Mouse (Mus musculus): ENCODE data around the gene 9230102O04Rik.

Gene 9230102O04Rik

DNA sequence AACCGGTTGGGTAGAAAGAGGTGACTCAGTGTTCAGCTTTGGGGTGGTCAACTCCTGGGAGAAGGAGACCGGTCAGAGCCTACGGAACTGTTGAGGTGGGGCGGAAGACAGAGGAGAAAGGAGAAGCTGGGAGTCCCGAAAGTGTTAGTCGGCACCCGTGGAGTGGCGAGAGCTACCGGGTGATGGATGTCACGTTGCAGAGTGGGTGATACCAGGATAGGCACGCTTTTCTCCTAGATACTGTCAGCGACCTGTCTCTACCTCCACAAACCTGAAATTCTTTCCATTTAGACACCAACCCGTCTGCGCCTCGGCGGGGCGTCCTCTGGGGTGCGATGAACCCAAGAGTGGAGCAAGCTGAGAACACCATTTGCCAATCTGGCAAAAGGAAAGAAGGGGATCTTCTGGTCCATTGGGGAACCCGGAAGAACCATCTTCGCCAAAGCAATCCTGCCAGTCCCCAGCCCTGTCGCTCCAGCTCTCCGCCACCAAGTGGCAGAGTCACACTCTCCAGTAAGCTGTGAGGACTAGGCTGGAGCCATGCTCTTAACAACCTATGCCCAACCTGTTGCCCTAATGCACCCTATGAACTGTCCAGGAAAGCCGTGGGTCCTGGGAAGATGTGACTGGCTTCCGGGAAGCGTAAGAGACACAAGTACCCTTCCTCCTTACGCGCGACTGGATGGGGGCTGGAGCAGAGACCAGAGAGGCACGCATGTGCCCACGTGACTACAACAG lies at the start of gene 9230102O04Rik:
Gene 9230102O04Rik, minus strand, starts transcription at position 628 of the 738 bp plus-strand sequence.
- peak in 1 of 2 experiments; percentile 67 for DNase-seq

DNA sequence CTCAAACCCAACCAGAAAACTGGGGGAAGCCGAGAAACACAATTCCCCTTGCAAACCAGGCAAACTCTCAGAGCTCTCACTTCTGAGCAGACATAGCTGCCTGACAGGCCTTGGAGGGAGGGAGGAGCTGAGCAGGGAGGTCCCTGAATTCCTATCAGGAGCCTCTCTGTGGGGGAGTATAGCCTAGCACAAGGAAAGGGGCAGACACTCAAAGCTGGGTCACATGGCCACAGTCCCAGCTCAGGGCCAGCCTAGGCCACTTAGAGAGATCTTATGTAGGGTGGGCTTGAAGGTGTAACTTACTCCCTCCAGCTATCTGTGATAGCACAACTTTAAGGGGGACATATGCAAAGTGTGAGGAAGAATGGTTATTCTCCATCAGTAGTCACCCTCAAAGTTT lies 46.6 kb upstream of the 9230102O04Rik start:
- no peak for DNase-seq

DNA sequence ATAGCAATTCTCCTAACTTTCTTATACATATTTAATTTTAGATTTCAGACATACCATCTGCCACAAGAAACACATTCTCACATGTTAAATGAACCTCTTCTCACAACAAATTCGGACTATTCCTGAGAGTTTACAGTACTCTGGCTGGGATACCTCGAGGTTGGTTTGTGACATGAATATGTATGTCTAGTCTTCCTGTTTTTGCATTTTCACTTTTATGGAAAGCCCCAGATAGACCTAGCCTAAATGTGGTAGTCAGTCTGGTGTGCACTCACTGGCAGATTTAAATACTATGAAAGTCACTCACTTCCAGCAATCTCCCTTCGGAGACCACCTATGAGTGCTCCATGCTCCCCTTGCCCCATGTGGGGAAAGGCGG lies 37.6 kb upstream of the 9230102O04Rik start:
- DNase-seq = no peak

DNA sequence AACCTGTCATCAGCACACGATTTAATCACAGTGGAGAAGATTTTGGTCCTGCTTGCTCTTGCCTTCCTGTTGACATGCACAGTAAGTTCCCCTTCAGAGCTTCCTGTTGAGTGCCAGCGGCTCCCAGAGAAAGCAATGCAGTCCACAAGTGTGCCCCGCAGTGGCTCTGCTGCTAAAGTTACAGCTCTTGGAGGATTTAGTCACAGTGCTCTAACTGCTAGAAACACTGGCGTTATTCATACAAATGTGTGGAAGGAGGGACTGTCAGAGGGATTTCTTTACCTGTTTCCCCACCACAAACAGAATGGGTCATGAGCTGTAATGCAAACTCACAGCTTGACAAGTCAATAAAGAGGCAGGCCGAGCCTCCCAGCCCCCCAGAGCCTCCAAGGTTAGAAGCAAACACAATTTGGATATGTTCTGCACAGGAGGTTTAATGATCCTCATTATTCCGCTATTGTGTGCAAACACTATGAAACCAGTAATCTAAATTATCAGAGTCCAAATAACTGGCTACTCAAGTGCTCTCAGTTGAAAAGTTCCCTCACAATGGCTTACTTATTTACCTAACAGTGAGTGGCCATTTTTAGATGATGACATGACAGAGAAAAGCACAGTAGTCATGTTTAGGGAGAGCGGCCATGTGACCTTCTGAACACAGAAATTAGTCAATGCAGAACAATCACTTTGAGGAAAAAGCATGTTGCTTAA lies 37.0 kb upstream of the 9230102O04Rik start:
- no peak for DNase-seq

DNA sequence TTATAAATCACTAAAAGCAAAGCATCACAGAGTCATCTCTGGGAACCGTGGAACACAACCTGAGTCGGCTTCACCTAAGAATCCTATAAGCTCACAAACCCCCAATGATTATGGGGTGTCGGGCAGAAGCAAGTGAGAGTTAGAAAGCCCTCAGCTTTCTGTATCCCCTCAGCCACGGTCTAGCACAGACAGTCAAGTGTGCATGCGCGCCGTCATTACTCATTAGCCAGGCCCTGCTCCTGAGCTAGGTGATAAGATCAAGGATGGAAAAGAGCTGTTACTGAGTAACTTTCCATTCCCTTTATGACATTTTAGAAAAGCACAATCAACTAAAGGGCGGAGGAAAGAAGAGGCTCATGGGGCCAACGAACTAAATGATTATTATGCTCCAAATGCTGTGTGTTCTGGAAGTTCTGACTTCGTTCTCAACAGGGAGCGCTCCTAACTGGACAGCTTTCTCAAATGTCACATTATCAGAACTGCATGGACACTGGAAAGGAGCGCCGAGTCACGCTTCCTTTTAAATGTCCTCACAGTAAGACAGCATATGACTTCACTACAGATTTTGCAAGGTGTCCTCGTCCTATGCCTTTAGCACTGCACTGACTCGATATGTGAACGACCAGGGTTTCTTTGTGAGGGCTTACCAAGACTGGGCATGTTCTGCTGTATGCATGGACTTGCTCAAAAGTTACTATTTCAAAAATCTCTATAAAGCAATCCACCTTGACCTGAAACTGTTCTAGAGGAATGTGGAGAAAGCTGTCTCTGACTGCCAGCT lies 29.5 kb upstream of the 9230102O04Rik start:
- DNase-seq = peak; percentile 74 to 87

DNA sequence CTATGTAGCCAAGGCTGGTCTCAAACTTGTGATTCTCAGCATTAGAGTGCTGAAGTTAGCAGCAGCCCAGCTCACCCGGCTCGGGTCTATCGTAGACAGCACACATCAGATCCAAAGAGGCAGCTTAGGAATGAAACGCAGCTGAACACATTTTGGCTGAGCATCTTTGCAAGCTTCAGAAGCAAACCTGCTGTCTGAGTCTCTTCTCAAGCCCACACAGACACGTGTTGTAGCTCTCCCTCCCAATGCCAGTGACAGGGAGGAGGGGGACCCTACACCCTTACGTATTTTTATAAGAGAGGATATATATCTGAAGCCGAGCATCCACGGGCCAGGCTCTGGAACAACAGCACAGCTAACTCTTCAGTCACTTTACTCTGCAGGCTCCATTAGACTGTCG lies 28.3 kb upstream of the 9230102O04Rik start:
- no peak for DNase-seq

DNA sequence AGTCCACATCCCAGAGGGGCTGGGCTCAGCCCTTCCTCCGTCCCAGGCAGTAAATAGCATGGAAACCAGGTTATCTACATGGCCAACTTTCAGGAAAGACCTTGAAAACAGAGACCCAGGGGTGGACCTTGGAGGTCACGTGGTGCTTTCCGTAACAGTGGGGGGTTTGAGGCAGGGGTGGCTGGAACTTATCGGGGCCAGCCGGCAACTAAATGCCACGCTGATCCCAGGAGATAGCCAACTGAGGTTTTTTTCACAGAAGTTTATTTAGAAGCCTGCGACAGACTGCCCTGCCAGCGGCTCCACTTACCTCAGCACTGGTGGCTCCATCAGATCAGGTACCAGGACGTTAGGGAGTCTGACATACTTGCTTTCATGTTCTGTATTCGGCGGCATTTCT lies 16.7 kb upstream of the 9230102O04Rik start:
- peak in 1 of 2 experiments; percentile 63 for DNase-seq

DNA sequence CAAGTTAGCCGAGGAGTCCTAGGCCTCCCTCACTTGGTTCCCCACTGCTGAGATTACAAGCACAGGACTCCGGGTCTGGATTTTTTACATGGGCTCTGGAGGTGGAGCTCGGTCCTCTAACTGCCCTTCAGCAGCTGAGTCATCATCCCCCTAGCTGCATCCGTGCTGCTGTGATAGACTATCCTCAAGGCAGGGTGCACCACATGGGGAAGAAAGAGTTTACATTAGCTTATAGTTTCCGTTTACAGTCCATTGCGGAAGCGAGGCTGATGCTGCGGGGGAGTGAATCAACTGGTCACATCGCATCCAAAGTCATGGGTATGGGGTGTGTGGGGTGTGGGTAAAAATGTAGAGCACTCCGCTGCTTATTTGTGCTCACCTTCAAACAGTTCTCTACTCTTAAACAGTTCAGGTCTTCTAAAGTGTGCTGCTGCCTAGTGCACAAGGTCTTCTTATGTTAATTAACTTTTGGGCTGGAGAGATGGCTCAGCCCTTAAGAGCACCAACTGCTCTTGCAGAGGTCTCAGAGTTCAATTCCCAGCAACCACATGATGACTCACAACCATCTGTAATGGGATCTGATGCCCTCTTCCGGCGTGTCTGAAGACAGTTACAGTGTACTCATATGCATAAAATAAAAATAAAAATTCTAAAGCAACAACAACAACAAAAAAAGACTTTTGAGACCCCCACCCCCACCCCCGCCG lies 14.7 kb upstream of the 9230102O04Rik start:
- DNase-seq = no peak

DNA sequence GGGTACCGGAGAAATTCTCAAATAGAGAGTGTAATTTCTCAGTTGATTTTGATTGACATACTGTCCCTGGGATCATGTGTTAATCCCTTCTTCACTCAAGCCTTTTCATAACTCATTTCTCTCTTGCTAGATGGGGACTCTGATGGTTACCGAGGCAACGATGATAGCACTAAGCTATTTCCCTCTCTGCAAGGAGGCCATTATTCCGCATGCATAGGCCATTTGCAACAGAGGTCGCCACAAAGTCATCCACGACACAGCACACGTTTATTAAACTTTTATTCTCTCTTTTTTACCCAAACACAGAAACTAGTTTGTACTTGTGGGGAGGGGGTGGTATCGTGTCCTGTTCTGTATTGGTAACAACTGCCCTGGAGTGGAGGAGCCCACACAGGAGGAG lies 8.5 kb upstream of the 9230102O04Rik start:
- no peak for DNase-seq

DNA sequence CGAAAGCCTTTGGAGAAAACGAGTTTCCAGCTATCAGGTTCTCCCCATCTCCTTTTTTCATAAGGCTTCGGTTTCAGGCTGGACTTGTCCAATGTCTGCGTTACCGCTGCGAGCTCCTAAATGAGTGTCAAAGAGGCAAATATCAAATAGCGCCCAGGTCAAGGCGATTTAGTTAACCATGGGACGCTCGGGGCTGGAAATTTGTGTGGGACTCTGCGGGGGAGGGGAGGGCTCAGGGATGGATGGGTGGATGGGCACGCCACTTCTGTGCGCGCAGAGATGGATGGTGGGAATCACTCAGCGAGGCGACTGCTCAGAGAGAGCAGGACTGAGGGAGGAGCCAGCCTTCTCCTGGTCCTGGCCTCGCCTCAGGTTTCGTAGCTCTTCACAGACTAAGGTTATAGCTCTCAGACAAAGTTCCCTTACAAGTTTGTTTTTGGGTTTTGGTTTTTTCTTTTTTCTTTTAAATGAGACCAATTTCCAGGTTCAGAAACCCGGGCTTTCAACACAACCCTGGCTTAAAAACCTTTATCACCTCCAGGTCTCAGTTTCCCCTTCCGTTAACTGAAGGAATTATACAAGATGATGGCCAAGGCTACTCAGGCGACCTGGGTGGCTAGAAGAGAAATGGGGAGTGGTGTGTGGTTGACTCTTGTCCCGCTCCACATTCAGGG lies 6.9 kb upstream of the 9230102O04Rik start:
- no peak for DNase-seq

DNA sequence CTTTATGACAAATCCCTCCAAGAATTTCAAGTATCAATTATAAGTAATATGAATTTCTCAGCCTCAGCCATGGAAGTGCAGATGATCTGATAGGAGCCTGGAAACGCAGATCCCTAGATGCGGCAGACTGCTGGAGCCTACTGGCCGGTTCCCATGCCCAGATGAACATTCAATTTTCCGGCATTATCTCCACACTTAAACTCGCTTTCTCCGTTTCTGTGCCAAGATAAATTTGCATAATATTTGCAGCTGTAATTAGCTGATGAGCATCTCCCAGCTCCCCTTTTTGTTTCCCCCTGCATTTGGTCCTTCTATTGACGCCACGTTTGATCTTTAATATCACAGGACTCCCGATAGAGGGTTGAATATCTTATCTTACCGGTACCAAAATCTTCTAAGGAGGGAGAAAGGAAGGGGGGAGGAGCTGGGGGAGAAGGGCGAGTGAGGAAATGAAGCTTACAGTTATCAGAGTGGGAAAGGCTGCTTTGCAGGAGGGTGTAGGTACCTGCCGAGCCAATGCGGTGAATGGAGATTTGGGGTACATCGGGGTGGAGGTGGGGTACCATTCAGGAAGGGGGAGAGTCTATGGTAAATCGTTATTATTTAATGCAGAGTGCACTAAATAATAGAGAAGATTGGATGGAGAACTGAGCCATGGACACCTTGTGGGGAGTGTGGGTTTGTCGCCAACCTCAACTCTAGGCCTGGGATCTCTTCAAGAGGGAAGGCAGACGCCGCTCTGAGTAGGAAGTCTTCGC lies 5.7 kb upstream of the 9230102O04Rik start:
- DNase-seq = no peak

DNA sequence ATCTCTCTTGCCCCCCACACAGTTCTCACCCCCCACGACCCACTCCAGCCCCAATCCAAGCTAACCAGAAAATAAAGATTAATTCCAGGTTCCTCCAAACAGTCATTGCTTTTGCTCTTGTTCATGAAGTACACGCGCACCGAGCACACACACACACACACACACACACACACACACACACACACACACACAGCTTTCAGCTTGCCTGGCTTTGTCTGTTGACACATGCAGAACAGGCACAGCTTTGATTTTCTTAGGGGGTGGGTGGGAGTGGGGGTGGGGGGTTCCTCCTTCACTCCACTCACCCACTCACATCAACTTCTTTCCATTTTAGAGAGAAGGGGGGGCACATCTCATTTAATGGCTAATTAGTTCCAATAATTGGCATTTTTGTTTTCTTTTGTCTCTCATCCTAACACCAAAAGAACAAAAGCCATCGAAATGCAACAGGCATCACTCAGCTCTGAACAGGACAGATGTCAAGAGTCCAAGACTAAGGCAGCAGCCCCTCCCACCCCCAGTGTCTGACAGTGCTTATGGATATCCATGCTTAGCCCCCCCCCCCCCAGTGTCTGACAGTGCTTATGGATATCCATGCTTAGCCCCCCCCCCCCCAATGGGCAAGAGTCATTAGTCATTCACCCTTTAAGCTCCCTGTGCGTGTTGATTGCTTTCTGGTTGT lies 4.1 kb upstream of the 9230102O04Rik start:
- no peak for DNase-seq

DNA sequence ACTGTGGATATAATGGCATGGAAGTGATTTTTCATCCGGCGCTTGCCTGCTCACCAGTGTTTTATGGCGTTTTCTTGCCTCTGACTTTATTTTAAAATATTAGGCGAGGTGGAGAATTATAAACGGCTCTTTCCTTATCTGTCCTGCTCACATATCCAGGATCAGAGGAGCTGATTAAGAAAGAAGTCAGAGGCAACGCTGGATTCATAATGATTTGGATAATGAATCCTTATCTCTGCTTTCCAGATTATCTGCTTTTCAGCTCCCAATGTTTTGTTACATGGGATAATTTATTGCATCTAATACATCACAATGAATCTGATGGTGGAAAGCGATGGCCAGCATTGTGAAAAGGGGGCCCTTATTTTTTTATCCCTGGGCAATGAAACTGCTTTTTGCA lies 3.2 kb upstream of the 9230102O04Rik start:
- DNase-seq = no peak

DNA sequence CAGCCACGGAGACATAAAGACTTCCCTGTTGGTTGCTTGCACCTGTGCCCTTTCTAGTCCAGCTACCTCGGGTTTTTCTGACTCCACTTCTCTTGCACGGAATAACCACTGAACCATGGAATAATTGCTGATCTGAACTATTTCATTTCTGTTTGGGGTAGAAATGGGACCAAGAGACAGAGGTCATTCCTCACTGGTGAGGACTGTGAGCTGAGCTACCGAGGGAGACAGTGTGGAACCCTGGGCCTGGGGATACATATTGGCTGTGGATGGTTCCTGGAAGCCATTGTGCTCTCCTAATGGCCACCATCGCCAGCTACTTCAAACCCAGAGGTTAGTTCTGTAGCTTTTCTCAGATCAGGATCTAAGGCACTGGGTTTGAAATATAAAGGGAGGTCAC lies 1.6 kb upstream of the 9230102O04Rik start:
- DNase-seq = no peak

DNA sequence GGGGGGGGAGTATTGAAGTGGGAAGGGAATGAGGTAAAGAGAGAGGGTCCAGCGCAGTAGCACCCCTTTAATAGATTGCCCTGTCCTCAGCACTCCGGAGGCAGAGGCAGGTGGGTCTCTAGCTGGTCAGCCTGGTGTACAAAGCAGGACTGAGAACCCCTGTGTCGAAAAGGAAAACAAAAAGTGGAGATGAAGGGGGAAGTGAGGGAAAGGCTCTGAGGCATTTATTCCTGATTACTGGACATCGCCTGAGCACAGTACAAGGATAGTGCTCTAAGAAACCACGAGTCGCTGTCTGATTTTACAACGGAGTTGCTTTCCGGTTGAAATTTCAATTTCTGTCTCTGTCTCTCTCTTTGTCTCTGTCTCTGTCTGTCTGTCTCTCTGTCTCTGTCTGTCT lies 911 bp upstream of the 9230102O04Rik start:
- DNase-seq = no peak

DNA sequence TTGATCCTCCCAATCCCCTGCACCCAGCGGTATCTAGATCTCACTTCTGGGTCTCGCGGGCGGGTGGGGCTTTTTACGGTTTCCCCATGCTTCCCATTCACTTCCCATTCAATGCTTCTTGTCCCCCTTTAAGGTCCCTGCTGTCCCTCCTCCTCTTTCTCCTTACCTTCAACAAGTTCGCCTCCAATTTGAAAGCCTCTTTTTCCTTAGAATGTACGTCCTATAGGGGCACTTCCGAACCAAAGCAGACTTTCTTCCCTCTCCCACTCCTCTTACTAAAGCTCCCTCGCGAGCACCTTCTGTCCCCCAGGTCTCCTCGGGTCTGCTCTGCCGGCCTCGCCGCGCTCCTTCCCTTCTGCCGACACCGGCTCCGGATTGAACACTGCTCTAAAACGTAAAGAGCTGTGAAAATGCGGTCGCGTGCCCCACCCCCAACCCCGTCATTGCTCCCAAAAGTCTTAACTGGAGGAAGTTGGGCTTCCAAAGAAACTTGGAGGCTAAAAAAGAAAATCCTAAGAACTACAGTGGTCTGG lies 377 bp upstream of the 9230102O04Rik start, which contains the start of gene Gata3:
Gene Gata3, minus strand, starts transcription at position 384 of the 533 bp plus-strand sequence.
- no peak for DNase-seq

DNA sequence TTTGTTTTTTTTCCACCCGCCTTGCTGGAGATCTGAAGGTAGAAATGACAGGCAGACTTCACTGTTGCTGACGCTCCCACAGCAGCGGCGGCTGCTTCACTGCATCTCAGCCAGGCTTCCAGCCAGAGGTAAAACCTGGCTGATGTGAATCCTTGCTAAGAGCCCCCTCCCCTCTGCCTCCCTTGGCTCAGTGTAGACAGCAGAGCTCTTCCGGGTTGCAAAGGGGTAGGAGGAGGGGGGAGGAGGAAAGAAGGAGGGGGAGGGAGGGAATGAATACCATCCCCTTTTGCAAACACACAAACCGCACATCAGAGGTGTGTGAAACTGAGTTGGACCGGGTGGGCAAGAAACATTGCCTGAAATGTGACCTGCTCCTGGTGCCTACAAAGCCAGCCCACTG lies 1.7 kb downstream of the 9230102O04Rik start:
- no peak for DNase-seq

DNA sequence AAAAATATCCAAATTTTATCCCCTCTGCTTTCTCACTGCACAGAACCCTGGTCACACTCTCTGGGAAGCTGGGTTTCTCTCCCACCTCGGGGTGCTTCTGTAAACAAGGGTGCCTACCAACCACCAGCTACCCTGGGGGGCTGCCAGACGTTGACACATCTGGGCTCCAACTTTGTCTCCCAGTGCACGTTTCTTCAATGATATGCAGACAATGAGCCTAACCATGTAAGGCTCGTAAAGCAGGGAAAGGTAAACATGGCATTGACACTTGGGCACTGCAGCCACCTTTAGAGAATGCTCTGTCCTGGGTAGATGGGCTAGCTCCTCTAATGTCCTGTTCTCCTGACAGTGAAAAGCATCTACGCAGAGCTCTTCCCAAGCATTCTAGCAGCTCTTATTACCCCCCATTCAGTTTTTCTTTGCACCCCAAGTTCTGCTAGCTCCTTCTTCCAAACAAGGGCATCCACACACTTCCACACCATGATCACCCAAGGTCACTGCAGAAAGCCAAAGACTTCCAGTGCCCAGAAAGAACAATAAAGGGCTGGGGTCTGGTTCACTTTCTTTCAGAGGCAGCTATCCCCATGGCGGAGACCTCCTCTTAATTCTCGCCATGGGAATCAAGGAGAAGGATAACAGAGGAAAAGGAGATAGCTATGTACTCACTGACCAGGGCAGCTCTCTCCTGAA lies 2.3 kb downstream of the 9230102O04Rik start:
- DNase-seq = no peak

DNA sequence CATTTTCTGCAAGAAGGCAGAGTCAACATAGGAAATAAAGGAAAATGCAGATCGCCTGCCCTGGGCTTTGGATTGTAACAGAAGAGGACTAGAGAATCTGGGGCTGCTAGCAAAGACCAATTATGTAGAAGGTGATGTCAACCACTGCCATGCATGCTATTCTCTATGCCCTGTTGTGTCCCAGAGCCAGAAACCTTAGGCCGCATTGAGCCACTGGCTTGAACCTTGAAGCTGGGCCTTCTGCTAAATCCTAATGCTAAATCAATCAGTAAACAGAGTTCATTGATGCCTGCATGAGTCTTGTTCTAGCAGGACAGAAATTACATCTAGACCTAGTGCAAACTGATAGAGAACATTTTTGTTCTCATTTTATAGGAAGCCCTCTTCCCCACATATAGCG lies 3.3 kb downstream of the 9230102O04Rik start:
- no peak for DNase-seq

DNA sequence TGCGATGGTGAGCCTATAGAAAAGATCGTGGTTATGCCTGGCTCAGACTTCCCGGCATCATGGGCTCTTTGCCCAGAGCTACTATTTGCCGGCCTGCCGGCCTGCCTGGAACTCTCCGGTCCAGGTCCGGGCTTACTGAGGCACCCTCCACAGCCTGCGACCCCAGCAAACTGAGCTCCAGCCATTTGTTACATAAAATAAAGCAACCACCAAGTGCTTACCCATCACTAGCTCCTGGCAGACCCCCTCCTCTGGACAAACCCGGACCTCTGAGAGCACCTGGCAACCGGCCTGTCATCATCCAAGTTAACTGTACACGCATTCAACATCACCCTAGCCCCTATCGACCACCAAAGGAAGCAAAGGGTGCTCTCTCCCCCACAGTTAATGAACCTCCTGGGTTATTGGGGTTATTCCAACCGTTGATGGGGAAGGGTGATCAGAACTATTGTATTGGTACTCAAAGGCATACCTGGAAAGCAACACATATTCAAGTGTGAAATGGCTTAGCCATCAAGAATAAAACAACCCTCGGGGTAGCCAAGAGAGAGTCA lies 4.0 kb downstream of the 9230102O04Rik start:
- no peak for DNase-seq

Measured in kidney, postnatal 25 days (tissue).